Mouse (Mus musculus): ENCODE results near the gene Ldoc1.

The Ldoc1 gene

DNA sequence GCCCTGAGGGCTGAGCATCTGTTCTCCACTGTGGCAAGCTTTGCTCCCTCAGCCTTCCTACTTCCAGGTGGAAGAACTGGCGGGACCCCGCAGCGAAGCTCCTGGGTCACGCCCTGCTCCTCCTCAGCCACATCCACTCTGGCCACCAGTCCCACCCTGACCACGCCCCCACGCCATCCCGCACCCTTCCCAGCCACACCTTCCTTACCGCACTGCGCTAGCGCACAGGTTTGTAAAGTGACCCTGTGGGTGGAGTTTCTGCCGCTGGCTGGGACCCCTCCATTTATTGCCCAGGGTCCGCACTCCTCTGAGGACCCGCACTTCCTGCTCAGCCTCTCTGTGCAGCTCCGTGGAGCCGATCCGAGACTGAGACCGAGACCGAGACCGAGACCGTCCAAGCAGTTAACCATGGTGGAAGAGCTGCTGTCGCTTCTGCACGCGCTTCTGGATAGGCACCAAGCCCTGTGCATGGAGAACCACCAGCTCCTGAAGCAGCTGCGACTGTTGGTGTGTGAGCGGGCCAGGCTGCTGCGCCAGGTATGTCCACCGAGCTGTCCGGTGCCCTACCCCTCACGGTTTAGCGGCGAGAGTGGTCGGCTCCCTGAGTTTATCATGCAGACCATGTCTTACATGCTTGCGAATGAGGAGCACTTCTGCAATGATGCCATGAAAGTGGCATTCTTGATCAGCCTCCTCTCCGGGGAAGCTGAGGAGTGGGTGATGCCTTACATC is at the start of gene Ldoc1:
Ldoc1 (plus strand) TSS at position 196 of the 732 bp plus-strand sequence.
- no peak for DNase-seq (ENCODE audit: low read depth)

GRCm38 (mm10) chrX:61710131-61710530 is 834 bp downstream of the Ldoc1 start:
- DNase-seq (ENCODE audit: low read depth): no peak

DNA sequence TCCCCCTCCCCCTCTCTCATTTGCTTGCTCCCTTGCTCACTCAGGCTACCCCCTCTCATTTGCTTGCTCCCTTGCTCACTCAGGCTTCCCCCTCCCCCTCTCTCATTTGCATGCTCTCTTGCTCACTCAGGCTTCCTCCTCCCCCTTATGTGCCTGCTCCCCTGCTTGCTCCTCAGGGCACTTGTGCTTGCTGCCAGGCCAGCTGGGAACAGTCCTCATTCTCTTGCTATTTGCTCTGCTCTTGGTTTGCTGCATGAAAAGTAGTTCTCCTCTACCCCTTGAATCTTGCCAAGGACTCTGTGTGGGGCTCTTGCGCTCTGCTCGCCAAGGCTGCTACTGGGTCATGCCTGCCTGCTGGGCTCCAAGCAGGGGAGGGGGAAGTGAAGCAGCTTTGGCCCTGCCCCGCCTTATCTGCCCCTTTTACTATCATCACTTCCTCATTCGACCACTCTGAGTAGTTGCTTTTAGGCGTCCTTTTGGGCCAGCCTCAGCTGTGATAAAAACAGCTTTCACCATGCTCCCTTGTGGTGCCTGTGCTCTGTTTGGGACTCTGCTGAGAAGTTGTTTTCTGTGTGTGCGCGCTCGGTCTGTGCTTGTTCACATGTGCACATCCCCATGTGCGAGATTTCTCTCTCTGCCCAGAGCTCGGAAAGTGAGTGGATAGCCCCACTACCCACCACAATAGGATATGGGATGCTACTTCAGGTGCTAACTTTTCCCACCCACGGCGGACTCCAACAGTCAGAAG is 13.2 kb downstream of the Ldoc1 start:
- DNase-seq (ENCODE audit: low read depth): no peak

DNA sequence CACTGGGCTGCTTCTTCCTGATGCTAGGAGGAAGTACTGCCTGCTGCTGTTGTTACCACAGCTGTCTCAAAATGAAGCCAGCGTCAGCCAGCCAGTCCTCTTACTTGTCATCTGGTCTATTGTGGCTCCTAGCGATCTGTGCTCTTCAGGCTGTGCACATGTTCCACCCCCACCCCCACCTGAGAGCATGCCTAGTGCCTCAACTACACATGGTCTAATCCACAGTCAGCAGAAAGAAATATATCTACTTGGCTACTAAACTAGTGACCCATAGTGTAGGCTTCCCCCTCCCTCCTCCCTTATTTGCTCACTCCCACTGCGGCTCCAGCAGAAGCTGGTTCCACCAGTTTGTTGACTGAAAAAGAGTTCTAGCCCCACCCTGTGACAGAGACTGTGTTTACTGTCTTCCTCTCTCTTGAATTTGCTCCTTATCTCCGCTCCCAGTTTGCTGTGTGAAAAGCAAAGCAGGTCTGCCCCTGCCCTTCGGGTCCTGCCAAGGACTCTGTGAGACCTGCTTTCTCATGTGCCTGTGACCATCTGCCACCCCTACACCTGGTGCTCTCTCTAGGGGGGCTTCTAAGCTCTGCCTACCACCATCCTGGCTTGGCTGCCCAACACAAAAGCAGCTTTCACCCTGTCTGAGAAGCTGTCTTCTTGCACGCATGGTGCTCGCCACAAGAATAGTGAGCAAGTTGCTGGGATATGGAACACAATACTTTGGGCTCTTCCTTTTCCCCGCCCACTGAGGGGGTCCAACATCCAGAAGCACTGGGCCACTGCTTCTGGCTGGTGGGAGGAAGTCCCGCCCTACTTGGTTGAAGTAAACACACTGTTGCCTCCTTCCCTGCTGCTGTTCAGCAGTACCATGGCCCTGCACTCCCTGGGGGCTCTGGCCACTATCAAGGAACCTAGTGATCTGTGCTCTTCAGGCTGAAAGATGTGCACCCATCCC is 14.0 kb downstream of the Ldoc1 start:
- no peak for DNase-seq (ENCODE audit: low read depth)

GRCm38 (mm10) chrX:61727516-61728310 is 18.4 kb downstream of the Ldoc1 start:
- DNase-seq (ENCODE audit: low read depth): no peak

Measured in naive thymus-derived CD4-positive, alpha-beta T cell, adult 2 months (primary cell).